Mouse (Mus musculus): Measurements from ENCODE around the gene Chn1. TPM values are rescaled to one million over a fixed set of nuclear protein-coding genes. Genes with fewer than 3 reads are reported as not detected.

Chn1 gene
- polyA plus RNA-seq, 1 experiment from 2014 or later = 30.4 TPM

- Histone ChIP-seq H3K27me3 (ENCODE audit: control insufficient read depth, insufficient read depth, low read length) (no peaks in the 10 kb centered on the region), H3K4me2 (ENCODE audit: low read length) (no peak overlapping the region), H3K9me3 (ENCODE audit: control insufficient read depth, low read length) (no peaks in the 10 kb centered on the region), H3K9ac (ENCODE audit: low read length) (no peak overlapping the region), H3K4me1 (ENCODE audit: control insufficient read depth in 2 of 2, insufficient read depth in 2 of 2, low read length in 2 of 2) (peaks cover 9 to 24% of the 10 kb centered on the region in 2 experiments), H3K4me3 (ENCODE audit: control insufficient read depth in 1 of 2, insufficient read depth in 1 of 2, low read depth in 1 of 2, low read length in 2 of 2) (no peak overlapping the region), H3K27ac (replicated peaks in 1 of 2; ENCODE audit: control insufficient read depth in 1 of 2, insufficient read depth in 1 of 2, low read depth in 2 of 2, low read length in 2 of 2) (no peak overlapping the region), H3K36me3 (ENCODE audit: control insufficient read depth, insufficient read depth, low read length) (no peaks in the 10 kb centered on the region)
- no peak for ATAC-seq (ENCODE audit: insufficient number of reproducible peaks, insufficient read depth, low FRiP score, low read depth)
- WGBS = 86% methylated on average over 3 of the region's 3 CpGs
Measured at GRCm38 (mm10) chr2:73657961-73658360, 117.2 kb downstream of the Chn1 start.

GRCm38 (mm10) chr2:73657151-73657550 lies 118.0 kb downstream of the Chn1 start:
- Histone ChIP-seq H3K4me3 (ENCODE audit: control insufficient read depth in 1 of 2, insufficient read depth in 1 of 2, low read depth in 1 of 2, low read length in 2 of 2) (no peak overlapping the region), H3K4me2 (ENCODE audit: low read length) (peak overlapping the region; percentile 27; the same call in 1 of the 2 replicates), H3K4me1 (ENCODE audit: control insufficient read depth in 2 of 2, insufficient read depth in 2 of 2, low read length in 2 of 2) (peaks cover 9 to 30% of the 10 kb centered on the region in 2 experiments), H3K9ac (ENCODE audit: low read length) (no peak overlapping the region), H3K36me3 (ENCODE audit: control insufficient read depth, insufficient read depth, low read length) (no peaks in the 10 kb centered on the region), H3K9me3 (ENCODE audit: control insufficient read depth, low read length) (no peaks in the 10 kb centered on the region), H3K27ac (replicated peaks in 1 of 2; ENCODE audit: control insufficient read depth in 1 of 2, insufficient read depth in 1 of 2, low read depth in 2 of 2, low read length in 2 of 2) (peak overlapping the region in 1 of 2 experiments; percentile 42; a peak in 1 of 4 replicates), H3K27me3 (ENCODE audit: control insufficient read depth, insufficient read depth, low read length) (no peaks in the 10 kb centered on the region)
- WGBS = 39% methylated on average over 7 of the region's 7 CpGs
- ATAC-seq (ENCODE audit: insufficient number of reproducible peaks, insufficient read depth, low FRiP score, low read depth) = peak; percentile 35; the same call in 1 of the 2 replicates

- 72% methylated on average over 4 of the region's 4 CpGs for WGBS
- no peak overlapping the region for H3K4me2 ChIP-seq (ENCODE audit: low read length)
- H3K9me3 ChIP-seq (ENCODE audit: control insufficient read depth, low read length) = no peaks in the 10 kb centered on the region
- H3K27ac ChIP-seq (replicated peaks in 1 of 2; ENCODE audit: control insufficient read depth in 1 of 2, insufficient read depth in 1 of 2, low read depth in 2 of 2, low read length in 2 of 2) = no peak overlapping the region
- no peak for ATAC-seq (ENCODE audit: insufficient number of reproducible peaks, insufficient read depth, low FRiP score, low read depth)
- H3K4me1 ChIP-seq (ENCODE audit: control insufficient read depth in 2 of 2, insufficient read depth in 2 of 2, low read length in 2 of 2) = peaks cover 9 to 31% of the 10 kb centered on the region in 2 experiments
- H3K27me3 ChIP-seq (ENCODE audit: control insufficient read depth, insufficient read depth, low read length) = no peaks in the 10 kb centered on the region
- H3K9ac ChIP-seq (ENCODE audit: low read length) = no peak overlapping the region
- no peak overlapping the region for H3K4me3 ChIP-seq (ENCODE audit: control insufficient read depth in 1 of 2, insufficient read depth in 1 of 2, low read depth in 1 of 2, low read length in 2 of 2)
- no peaks in the 10 kb centered on the region for H3K36me3 ChIP-seq (ENCODE audit: control insufficient read depth, insufficient read depth, low read length)
Measured at GRCm38 (mm10) chr2:73655663-73656062, 119.5 kb downstream of the Chn1 start.

GRCm38 (mm10) chr2:73654892-73655243 lies 120.3 kb downstream of the Chn1 start:
- ATAC-seq (ENCODE audit: insufficient number of reproducible peaks, insufficient read depth, low FRiP score, low read depth) = no peak
- no peak overlapping the region; the same call in 1 of the 2 replicates for H3K9ac ChIP-seq (ENCODE audit: low read length)
- whole genome bisulfite sequencing = 50% methylated on average over 1 of the region's 1 CpGs
- H3K27me3 ChIP-seq (ENCODE audit: control insufficient read depth, insufficient read depth, low read length) = no peaks in the 10 kb centered on the region
- peak overlapping the region; percentile 55 to 69 for H3K27ac ChIP-seq (replicated peaks in 1 of 2; ENCODE audit: control insufficient read depth in 1 of 2, insufficient read depth in 1 of 2, low read depth in 2 of 2, low read length in 2 of 2)
- no peaks in the 10 kb centered on the region for H3K36me3 ChIP-seq (ENCODE audit: control insufficient read depth, insufficient read depth, low read length)
- H3K4me2 ChIP-seq (ENCODE audit: low read length) = no peak overlapping the region; the same call in 1 of the 2 replicates
- peaks cover 7 to 27% of the 10 kb centered on the region in 2 experiments for H3K4me1 ChIP-seq (ENCODE audit: control insufficient read depth in 2 of 2, insufficient read depth in 2 of 2, low read length in 2 of 2)
- H3K9me3 ChIP-seq (ENCODE audit: control insufficient read depth, low read length) = no peaks in the 10 kb centered on the region
- no peak overlapping the region for H3K4me3 ChIP-seq (ENCODE audit: control insufficient read depth in 1 of 2, insufficient read depth in 1 of 2, low read depth in 1 of 2, low read length in 2 of 2)

GRCm38 (mm10) chr2:73654059-73654891 lies 120.9 kb downstream of the Chn1 start:
- WGBS = 35% methylated on average over 4 of the region's 4 CpGs
- Histone ChIP-seq H3K4me2 (ENCODE audit: low read length) (no peak overlapping the region; the same call in 1 of the 2 replicates), H3K4me1 (ENCODE audit: control insufficient read depth in 2 of 2, insufficient read depth in 2 of 2, low read length in 2 of 2) (peaks cover 7 to 27% of the 10 kb centered on the region in 2 experiments), H3K36me3 (ENCODE audit: control insufficient read depth, insufficient read depth, low read length) (no peaks in the 10 kb centered on the region), H3K9ac (ENCODE audit: low read length) (no peak overlapping the region; the same call in 1 of the 2 replicates), H3K4me3 (ENCODE audit: control insufficient read depth in 1 of 2, insufficient read depth in 1 of 2, low read depth in 1 of 2, low read length in 2 of 2) (no peak overlapping the region), H3K27me3 (ENCODE audit: control insufficient read depth, insufficient read depth, low read length) (no peaks in the 10 kb centered on the region), H3K27ac (replicated peaks in 1 of 2; ENCODE audit: control insufficient read depth in 1 of 2, insufficient read depth in 1 of 2, low read depth in 2 of 2, low read length in 2 of 2) (peak overlapping the region; percentile 55 to 69), H3K9me3 (ENCODE audit: control insufficient read depth, low read length) (no peaks in the 10 kb centered on the region)
- ATAC-seq (ENCODE audit: insufficient number of reproducible peaks, insufficient read depth, low FRiP score, low read depth) = no peak

GRCm38 (mm10) chr2:73637688-73638087 lies 137.5 kb downstream of the Chn1 start:
- Histone ChIP-seq H3K9ac (ENCODE audit: low read length) (no peak overlapping the region), H3K36me3 (ENCODE audit: control insufficient read depth, insufficient read depth, low read length) (no peaks in the 10 kb centered on the region), H3K4me3 (ENCODE audit: control insufficient read depth in 1 of 2, insufficient read depth in 1 of 2, low read depth in 1 of 2, low read length in 2 of 2) (no peak overlapping the region), H3K9me3 (ENCODE audit: control insufficient read depth, low read length) (no peaks in the 10 kb centered on the region), H3K4me2 (ENCODE audit: low read length) (no peak overlapping the region), H3K27me3 (ENCODE audit: control insufficient read depth, insufficient read depth, low read length) (no peaks in the 10 kb centered on the region), H3K27ac (replicated peaks in 1 of 2; ENCODE audit: control insufficient read depth in 1 of 2, insufficient read depth in 1 of 2, low read depth in 2 of 2, low read length in 2 of 2) (no peak overlapping the region), H3K4me1 (ENCODE audit: control insufficient read depth in 2 of 2, insufficient read depth in 2 of 2, low read length in 2 of 2) (no peaks in the 10 kb centered on the region)
- 94% methylated on average over 5 of the region's 6 CpGs for WGBS
- no peak for ATAC-seq (ENCODE audit: insufficient number of reproducible peaks, insufficient read depth, low FRiP score, low read depth)

- H3K9ac ChIP-seq (ENCODE audit: low read length) = no peak overlapping the region
- WGBS = 70% methylated on average over 3 of the region's 3 CpGs
- H3K27me3 ChIP-seq (ENCODE audit: control insufficient read depth, insufficient read depth, low read length) = no peaks in the 10 kb centered on the region
- H3K36me3 ChIP-seq (ENCODE audit: control insufficient read depth, insufficient read depth, low read length) = no peaks in the 10 kb centered on the region
- no peaks in the 10 kb centered on the region for H3K4me1 ChIP-seq (ENCODE audit: control insufficient read depth in 2 of 2, insufficient read depth in 2 of 2, low read length in 2 of 2)
- H3K4me3 ChIP-seq (ENCODE audit: control insufficient read depth in 1 of 2, insufficient read depth in 1 of 2, low read depth in 1 of 2, low read length in 2 of 2) = no peak overlapping the region
- H3K27ac ChIP-seq (replicated peaks in 1 of 2; ENCODE audit: control insufficient read depth in 1 of 2, insufficient read depth in 1 of 2, low read depth in 2 of 2, low read length in 2 of 2) = no peak overlapping the region; a peak in 1 of 4 replicates
- H3K9me3 ChIP-seq (ENCODE audit: control insufficient read depth, low read length) = no peaks in the 10 kb centered on the region
- no peak overlapping the region for H3K4me2 ChIP-seq (ENCODE audit: low read length)
- no peak for ATAC-seq (ENCODE audit: insufficient number of reproducible peaks, insufficient read depth, low FRiP score, low read depth)
Measured at GRCm38 (mm10) chr2:73636387-73636786, 138.8 kb downstream of the Chn1 start.
